Comparison of ENCODE assay signal across 8 mouse cellular contexts in the genomic region with DNA sequence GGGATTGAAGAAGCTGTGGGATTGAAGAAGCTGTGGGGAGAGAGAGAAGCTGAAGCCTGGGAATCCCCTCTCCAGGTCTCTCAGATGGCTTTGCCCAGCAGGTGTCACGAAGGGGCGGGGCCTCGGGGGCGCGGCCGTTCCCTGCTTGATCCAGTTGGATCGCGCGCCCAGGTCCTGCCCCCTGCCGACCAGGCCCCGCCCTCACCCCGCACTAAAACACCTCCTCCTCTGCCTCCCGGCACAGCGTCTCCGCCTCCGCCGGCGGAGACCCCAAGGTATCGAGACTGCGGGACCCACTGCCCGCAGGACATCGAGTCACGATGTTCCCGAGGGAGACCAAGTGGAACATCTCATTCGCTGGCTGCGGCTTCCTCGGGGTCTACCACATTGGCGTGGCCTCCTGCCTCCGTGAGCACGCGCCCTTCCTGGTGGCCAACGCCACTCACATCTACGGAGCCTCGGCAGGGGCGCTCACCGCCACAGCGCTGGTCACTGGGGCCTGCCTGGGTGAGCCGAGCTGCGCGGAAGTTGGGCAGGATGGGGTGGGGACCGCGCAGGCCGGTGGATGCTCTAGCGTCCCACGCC. TPM values are rescaled to one million over a fixed set of nuclear protein-coding genes. Genes with fewer than 3 reads are reported as not detected.
A peak's percentile ranks its signal among the peaks of the same experiment; 100 is the strongest.
DNase-seq lines count a peak whose midpoint lies in the region; ATAC-seq and TF ChIP-seq lines count a peak whose summit lies in the region.

A gene (plus strand): TSS at position 232 of the 585 bp plus-strand sequence.

- H3K4me3 ChIP-seq in G1E (ENCODE audit: low read depth, low read length): peak within 1 kb of the TSS; percentile 86
- H3K4me3 ChIP-seq in forebrain, embryonic 16.5 days (replicated peaks; ENCODE audit: low read length): peak within 1 kb of the TSS; percentile 71
- peak within 1 kb of the TSS; percentile 63 for H3K4me3 ChIP-seq in layer of hippocampus, adult 2 months
- H3K4me3 ChIP-seq in lung, embryonic 15.5 days: peak within 1 kb of the TSS; percentile 68
- peak within 1 kb of the TSS; percentile 78 for H3K4me3 ChIP-seq in olfactory bulb, adult 2 months (ENCODE audit: insufficient read depth, low read depth, low read length)

- peak within 1 kb of the TSS; percentile 58; the same call in 1 of the 2 replicates for H3K27ac ChIP-seq in forebrain, embryonic 16.5 days (ENCODE audit: low read length)
- H3K27ac ChIP-seq in layer of hippocampus, adult 2 months: peak within 1 kb of the TSS; percentile 90
- H3K27ac ChIP-seq in lung, embryonic 15.5 days: peak within 1 kb of the TSS; percentile 87
- peak within 1 kb of the TSS; percentile 24; the same call in 1 of the 2 replicates for H3K27ac ChIP-seq in olfactory bulb, adult 2 months (ENCODE audit: insufficient read depth, low read depth, low read length)

- peak; percentile 78 for ATAC-seq in G1E (ENCODE audit: extremely low read depth, insufficient number of reproducible peaks, low FRiP score, poor library complexity, severe bottlenecking)
- peak; percentile 79 for ATAC-seq in forebrain, embryonic 16.5 days
- peak; percentile 79 for ATAC-seq in lung, embryonic 15.5 days (ENCODE audit: borderline replicate concordance, extremely low read depth, low FRiP score, low TSS enrichment)

- H3K9me3 ChIP-seq in G1E (replicated peaks): no peaks in the 10 kb centered on the region
- H3K9me3 ChIP-seq in forebrain, embryonic 16.5 days (ENCODE audit: control insufficient read depth, low read length): no peaks in the 10 kb centered on the region
- no peaks in the 10 kb centered on the region for H3K9me3 ChIP-seq in lung, embryonic 15.5 days

- TF ChIP-seq CTCF in G1E (IDR thresholded peaks at IDR 0.05; ENCODE audit: low read depth, low read length): no peak
- peak; percentile 49 for TF ChIP-seq CTCF in layer of hippocampus, adult 2 months (conservative IDR thresholded peaks at IDR 0.05)
- TF ChIP-seq CTCF in olfactory bulb, adult 2 months (IDR thresholded peaks at IDR 0.05; ENCODE audit: insufficient read depth, low read depth, low read length): no peak

- H3K4me2 ChIP-seq in forebrain, embryonic 16.5 days (ENCODE audit: low read length): peak within 1 kb of the TSS; percentile 97
- peak within 1 kb of the TSS; percentile 89 for H3K4me2 ChIP-seq in lung, embryonic 15.5 days

- TF ChIP-seq POLR2A in olfactory bulb, adult 2 months (IDR thresholded peaks at IDR 0.05; ENCODE audit: insufficient read depth, low read depth, low read length): peak; percentile 73

- peaks cover 66% of the 10 kb centered on the region for H3K4me1 ChIP-seq in G1E (ENCODE audit: insufficient read depth, low read depth, low read length)
- peaks cover 16% of the 10 kb centered on the region for H3K4me1 ChIP-seq in forebrain, embryonic 16.5 days (replicated peaks; ENCODE audit: control insufficient read depth, insufficient read depth, low read length)
- H3K4me1 ChIP-seq in lung, embryonic 15.5 days: peaks cover 35% of the 10 kb centered on the region
- H3K4me1 ChIP-seq in olfactory bulb, adult 2 months (ENCODE audit: control insufficient read depth, insufficient read depth, low read length): peaks cover 19% of the 10 kb centered on the region

- intact Hi-C loops in heart, postnatal 25 days (cut with DNase I): loop anchor here (5.0 kb wide), 1 partner anchor 43 kb away; a partner anchor contains a TSS

- no peaks in the 10 kb centered on the region; the same call in 1 of the 2 replicates for H3K27me3 ChIP-seq in G1E (ENCODE audit: insufficient read depth, low read length)
- no peaks in the 10 kb centered on the region for H3K27me3 ChIP-seq in forebrain, embryonic 16.5 days (replicated peaks; ENCODE audit: control insufficient read depth, insufficient read depth, low read length)
- peaks cover 6% of the 10 kb centered on the region for H3K27me3 ChIP-seq in lung, embryonic 15.5 days

- 0% methylated on average over 42 of the region's 45 CpGs for WGBS in forebrain, embryonic 16.5 days
- under 1% methylated on average over 45 of the region's 45 CpGs for whole genome bisulfite sequencing in lung, embryonic 15.5 days
- WGBS in olfactory bulb, adult 2 months: 1% methylated on average over 45 of the region's 45 CpGs

- peak; percentile 83 for DNase-seq in G1E (ENCODE audit: low spot score)
- DNase-seq in cerebellum, adult 11-12 months: peak; percentile 90
- peak; percentile 89 for DNase-seq in heart, postnatal 25 days (ENCODE audit: low spot score)
- peak; percentile 89 for DNase-seq in layer of hippocampus, adult 2 months (ENCODE audit: low spot score in 2 of 2)
- peak; percentile 89 to 93 for DNase-seq in thymus, adult 18-20 months

- H3K9ac ChIP-seq in forebrain, embryonic 16.5 days (replicated peaks; ENCODE audit: low read depth, low read length): peak within 1 kb of the TSS; percentile 77
- peak within 1 kb of the TSS; percentile 60 for H3K9ac ChIP-seq in lung, embryonic 15.5 days

- peaks cover 65% of the 10 kb centered on the region for H3K36me3 ChIP-seq in G1E (replicated peaks)
- H3K36me3 ChIP-seq in forebrain, embryonic 16.5 days (ENCODE audit: control insufficient read depth, insufficient read depth): peaks cover 9% of the 10 kb centered on the region
- H3K36me3 ChIP-seq in lung, embryonic 15.5 days: peaks cover 27% of the 10 kb centered on the region

RNA-seq across cellular contexts. Expression of the gene that starts here (rescaled TPM):
- total RNA-seq in G1E (2014; fragmentation: Nextera tagmentation) (23.6 and 26.7 TPM in 2 replicates), G1E (2017) (7.1 and 9.9 TPM in 2 replicates)
- polyA plus RNA-seq in G1E (2012): 49.9 and 50.5 TPM in 2 replicates
- polyA plus RNA-seq in forebrain, embryonic 16.5 days (2015; fragmentation: Nextera tagmentation; extraction: Ambion mirVana): 20.5 and 23.2 TPM in 2 replicates
- total RNA-seq in heart, postnatal 25 days (2021): 100 to 1,000 TPM; 409 to 426 TPM
- 10 to 100 TPM; 25.1 to 28.3 TPM for total RNA-seq in layer of hippocampus, adult 2 months (2021)
- polyA plus RNA-seq in lung, embryonic 15.5 days (2015; fragmentation: Nextera tagmentation; extraction: Ambion mirVana): 35.9 and 41.6 TPM in 2 replicates
- not detected in 2 replicates for polyA plus RNA-seq in olfactory bulb, adult 2 months (2012; ENCODE audit: insufficient read depth, insufficient read length, low replicate concordance, missing spikeins)

Comparison
In these comparisons a context has a peak if more than half of its experiments do, and no peak if none do; other contexts are left out.
1. Peak in every context shown above with its lines: DNase-seq, ATAC-seq, H3K4me3 ChIP-seq and H3K27ac ChIP-seq.
2. RNA of the gene that starts here (total RNA-seq): 409 to 426 TPM in heart, postnatal 25 days; 25.1 to 28.3 TPM in layer of hippocampus, adult 2 months and 7.1 to 26.7 TPM in G1E; every median in the first group is over 10 times any median in the second.
3. RNA of the gene that starts here (polyA plus RNA-seq): 49.9 to 50.5 TPM in G1E, 35.9 to 41.6 TPM in lung, embryonic 15.5 days and 20.5 to 23.2 TPM in forebrain, embryonic 16.5 days; not detected in olfactory bulb, adult 2 months; every median in the first group is over 10 times any median in the second.
4. H3K27ac ChIP-seq: peak in every context shown above with its lines; median percentile 90 in layer of hippocampus, adult 2 months; 87 in lung, embryonic 15.5 days; 58 in forebrain, embryonic 16.5 days; 24 in olfactory bulb, adult 2 months.